Mouse (Mus musculus) kidney, adult 11 months (tissue): ENCODE measurements at regions not wholly inside any gene's neighbourhood (a gene's known extent, or its start where the extent isn't known, plus 50 kb on each side); places are given as distances from the start of the nearest gene placed in this dataset.

ENCODE experiments used
- DNase-seq: peaks from one replicate; pipeline ENCODE4 v3.0.0; 2022

DNA sequence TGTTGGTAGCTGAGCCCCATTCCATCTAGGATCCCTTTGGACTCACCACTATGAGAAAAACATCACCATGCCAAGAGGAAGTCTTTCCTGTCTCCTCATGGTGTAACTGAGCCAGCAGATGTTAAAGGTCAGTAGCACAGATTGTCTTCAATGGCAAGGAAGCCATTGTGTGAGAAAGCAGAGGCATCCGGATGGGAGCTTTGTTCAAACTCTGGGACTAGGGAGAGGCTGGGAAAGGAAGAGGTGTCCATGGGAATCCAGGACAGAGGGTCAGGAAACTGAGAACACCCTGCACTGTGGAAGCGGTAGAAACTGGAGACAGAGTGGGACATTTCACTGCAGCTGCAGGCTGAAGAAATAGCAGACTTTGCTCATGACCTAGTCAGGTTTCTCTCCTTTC is 173.1 kb upstream of the Tnp1 start:
- DNase-seq, result peak; percentile 58

DNA sequence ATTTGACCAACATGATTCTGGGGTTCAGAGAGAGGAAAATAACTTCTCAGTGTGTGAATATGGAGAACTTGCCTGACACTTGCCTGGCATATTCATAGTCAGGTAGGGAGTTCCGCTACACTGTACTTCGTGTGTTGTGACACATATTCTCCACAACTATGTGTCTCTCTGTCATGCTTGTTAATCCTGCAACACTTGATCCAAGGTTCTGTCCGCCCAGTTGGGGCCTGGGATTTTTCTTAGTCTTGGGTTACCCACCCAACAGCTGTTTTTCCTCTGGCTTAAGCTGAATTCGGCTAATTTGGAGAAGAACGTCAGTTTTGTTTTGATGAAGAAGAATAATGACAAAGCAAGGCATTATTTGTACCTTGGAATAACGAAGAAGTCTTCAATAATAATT is 168.8 kb upstream of the Tnp1 start:
- no peak for DNase-seq

DNA sequence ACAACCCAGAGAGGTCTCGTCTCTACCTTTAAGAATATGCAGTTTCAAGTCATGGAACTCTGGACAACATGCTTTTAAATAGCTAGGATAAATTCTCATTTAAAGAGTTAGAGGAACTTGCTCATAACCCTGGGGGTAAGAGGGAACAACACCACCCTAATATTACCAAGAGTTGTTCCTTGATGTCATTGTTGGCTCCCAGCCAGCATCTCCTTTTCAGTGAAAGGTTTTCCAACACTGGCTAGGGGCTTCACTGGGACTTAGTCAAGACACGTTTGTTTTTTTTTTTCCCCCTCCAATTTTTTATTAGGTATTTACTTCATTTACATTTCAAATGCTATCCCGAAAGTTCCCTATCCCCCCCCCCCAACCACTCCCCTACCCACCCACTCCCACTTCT is 163.1 kb upstream of the Tnp1 start:
- DNase-seq, result no peak

DNA sequence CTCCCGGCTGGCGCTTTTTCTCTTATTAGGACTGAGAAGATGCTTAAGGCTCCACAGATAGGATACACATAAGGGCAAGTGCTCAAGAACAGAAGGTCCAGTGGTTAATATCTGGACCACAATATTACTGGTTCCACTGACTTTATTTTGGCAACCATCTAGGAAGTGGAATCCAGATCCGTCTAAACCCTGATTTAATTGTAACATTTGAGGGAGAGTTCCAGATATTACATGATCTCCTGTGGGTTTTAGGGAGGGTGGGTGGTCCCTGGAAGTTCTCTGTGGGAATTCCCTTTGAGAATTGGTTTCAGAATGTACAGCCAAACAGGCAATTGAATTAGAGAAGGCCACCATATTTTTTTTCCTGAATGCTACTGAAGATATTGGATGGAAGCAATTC is 161.4 kb upstream of the Tnp1 start:
- DNase-seq, result no peak

DNA sequence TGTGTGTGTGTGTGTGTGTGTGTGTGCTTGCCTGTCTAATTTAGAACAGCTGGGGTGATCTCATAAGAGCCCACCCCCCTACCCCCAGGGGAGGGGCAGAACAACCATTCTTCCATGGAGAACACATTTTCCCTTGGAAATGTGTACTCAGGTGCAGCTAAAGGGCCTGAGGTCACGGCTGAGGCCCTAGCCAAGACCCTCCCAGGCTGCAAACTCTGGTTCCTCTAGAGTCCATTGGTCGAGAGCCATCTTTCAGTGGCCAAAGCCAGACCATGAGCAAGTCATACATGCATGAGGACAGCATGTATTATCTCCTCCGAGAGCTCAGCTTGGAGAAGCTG is 154.9 kb upstream of the Tnp1 start:
- DNase-seq, result no peak

DNA sequence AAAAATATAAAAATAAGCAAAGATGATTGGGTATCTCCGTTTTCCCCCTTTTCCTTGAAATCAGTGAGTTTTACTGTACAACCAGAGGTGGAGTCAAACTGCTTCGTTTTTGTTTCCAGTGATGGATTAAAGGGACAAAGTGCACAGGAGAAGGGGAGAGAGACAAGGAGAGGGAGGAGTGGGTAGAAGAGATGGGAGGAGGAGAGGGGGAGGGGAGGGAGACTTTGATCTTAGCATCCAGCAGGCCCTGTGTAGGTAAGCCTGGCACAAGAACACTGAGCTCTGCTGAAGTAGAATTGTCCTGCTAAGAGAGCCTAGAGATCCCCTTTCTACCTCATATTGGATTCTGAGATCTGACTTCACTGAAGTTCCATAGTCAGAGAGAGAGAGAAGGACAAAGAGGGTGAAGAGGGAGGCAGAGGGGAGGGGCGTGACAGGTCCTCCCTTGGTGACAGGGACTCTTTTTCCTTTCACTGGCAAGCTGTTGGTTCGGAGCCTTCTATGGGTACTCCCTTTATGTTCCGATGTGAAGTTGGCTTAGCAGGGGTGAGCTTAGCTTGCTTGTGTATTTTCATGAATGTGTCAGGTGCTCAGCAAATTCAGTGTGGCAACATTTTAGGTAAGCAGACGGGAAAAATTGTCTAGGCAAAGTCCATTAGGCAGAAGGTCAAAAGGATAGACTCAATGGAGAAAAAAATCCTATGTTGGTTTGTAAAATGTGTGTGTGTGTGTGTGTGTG is 154.4 kb upstream of the Tnp1 start:
- DNase-seq, result peak; percentile 13

DNA sequence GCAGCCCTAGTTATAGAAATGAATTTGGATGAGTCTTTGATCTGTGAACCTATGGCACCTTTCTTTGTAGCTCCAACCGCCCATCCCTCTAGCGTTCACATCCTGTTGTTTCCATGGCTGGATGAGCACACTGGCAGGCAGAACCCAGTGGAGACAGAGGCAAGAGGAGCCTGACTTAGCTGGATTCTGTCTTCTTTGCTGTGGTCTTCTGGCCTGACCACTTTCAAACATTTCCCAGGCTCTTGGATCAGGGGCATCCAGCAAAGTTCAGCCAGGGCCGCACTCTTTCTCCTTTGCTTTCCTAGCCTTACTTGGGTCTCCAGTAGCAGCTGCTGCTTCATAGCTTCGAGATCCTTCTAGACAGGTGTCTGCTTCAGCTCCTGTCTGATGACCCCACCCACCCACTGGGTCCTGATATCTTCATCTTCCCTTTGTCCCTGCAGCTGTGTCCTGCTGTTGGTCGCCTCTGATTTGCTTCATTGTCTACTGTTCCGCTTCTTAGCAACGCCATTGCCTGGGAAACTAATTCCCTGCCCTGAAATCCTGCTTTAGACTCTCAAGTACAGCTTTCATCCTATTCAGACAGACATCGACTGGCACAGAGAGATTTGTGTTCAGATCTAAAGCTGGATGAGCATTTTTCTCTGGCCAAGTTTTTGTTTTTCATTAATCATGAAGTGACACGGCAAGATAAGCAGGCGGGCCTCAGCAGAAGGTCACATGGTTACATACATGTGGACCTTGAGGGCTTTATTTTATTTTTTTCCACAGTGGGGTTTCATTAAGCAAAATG is 153.6 kb upstream of the Tnp1 start:
- no peak for DNase-seq

DNA sequence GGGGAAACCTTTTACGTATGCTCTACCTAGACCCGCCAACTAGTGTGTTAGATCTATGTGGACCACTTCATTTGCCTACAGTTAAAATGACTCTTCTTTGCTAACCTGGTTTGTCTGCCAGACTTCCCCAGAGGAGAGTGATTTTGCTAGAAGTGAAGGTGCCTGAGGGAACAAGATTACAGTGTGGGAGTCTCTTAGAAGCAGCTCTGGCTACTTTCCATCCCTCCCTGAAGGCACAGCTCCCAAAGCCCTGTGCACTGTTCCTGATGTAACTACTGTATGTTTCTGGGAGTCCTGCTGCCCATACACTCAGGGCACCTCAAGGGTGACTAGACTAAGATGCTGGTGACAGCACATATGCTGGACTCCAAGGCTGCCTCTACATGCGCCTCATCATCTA is 144.5 kb upstream of the Tnp1 start:
- DNase-seq, result no peak

DNA sequence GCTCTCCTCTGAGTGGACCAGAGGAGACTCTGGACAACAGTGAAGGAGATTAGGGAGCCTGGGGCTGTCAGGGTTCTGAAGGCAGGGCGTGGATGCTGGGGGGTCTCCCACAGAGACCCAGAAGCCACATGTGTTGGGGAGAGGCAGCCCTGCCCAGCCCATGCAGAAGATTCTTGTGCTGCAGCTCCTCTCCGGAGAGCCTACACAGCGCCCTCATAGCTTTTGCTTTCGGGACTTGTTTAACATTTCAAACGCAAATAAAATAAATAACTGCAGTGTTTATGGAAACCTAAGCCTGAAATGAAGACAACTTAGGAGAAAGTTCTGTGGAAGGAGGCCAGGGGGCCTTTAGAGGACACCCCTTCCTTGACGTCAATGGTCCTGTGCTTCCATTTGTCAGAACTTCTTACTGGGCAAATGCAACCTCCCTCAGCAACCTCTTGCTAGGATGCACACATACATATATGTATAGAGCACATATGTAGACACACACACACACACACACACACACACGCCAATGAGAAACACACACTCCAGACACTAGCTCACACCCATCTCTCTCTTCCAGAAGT is 143.8 kb upstream of the Tnp1 start:
- no peak for DNase-seq

DNA sequence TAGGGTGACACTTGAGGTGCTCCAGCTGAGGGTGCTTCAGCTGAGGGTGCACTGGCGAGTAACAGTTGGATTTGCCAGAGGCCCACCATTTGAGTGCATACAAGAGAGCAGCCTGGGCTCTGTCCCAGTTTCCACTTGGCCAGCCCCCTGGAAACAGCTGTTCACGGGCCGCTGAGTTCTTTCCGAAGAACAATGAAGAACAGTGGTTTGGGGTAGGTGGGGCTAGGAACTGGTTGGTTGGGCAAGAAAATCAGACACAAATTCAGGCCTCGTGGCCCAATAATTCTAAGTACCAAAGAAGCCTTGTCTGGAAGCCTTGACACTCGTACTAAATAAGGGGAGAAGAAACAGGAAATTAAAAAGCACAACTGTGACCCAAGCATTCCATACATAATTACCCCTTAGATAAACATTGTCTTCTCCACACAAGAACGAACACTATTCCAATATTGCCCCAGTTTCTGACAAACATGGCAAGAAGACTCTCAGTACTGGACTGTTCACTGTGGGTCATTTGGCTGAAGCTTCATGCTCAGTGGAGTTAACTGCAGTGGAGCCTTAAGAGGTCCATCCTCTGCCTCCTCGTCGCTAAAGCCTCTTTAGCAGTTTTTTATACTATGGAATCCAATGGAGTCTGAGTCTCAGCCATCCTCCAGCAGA is 137.9 kb upstream of the Tnp1 start:
- peak; percentile 25 for DNase-seq

DNA sequence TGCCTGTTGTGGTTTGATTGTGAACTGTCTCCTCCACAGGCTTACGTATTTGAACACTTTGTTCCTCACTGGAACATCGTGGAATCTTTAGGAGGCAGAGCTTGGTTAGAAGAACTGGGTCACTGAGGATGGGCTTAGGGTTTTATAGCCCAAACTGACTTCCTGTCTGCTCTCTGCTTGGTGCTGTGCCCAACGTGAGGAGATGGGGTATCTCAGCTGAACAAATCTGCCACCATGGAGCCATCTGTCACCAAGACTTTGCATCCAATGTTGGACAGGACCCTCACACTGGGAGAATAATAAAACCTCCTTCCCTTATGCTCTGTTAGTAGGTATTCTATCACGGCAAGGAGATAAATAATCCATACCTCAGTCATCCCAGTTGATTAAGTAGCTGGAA is 134.2 kb upstream of the Tnp1 start:
- no peak for DNase-seq

DNA sequence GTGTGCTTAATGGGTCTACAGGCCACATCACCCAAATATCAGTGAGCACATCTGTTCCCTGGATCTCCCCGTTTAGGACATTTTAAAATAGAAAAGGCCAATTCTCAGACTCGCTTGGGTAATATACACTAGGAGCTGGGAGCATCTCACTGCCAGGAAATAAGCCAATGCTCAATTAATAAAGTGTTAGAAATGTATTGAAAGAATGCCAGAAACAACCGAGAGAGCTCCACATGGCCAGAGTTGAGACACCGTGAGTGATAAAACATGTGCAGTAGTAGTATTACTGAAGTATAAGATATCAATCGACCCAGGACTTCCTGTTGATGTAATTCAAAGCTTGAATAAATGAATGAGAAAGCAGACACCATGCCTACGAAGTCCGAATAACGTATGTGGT is 127.1 kb upstream of the Tnp1 start:
- no peak for DNase-seq

DNA sequence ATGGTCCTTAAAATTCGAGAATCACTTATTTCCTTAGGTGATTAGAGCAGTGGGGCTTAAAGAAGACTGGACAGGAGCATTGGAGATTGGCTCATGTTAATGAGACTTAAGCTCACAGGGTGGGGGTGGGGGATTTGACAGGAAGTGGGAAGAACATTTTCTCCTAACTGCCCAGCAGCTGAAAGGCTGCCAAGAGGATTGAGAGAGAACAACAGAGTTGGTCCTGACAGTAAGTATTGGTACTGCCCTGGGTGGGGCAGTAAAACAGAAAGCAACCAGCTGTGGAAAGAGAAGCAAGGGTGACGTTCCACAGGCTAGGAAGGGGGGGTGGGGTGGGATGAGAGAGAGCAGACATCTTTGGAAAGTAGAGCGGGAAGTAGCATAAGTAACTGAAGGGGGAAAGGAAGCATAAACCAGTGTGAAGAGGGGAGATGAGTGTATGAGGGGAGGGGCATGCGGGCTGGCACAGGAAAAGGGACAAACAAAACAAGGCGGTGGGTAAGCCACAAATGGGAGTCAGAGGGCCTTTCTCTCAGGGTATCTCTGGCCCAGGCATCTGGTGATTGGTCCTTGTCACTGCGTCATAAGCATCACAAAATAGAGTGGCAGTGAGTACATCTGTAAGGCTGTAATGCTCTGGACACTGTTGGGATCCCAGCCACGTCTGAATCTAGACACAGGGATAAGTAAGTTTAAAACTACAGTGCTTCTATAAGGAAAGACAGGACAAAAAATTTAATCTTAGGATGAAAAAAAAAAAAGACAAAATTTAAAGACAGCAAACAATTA is 125.0 kb upstream of the Tnp1 start:
- peak; percentile 9 for DNase-seq

DNA sequence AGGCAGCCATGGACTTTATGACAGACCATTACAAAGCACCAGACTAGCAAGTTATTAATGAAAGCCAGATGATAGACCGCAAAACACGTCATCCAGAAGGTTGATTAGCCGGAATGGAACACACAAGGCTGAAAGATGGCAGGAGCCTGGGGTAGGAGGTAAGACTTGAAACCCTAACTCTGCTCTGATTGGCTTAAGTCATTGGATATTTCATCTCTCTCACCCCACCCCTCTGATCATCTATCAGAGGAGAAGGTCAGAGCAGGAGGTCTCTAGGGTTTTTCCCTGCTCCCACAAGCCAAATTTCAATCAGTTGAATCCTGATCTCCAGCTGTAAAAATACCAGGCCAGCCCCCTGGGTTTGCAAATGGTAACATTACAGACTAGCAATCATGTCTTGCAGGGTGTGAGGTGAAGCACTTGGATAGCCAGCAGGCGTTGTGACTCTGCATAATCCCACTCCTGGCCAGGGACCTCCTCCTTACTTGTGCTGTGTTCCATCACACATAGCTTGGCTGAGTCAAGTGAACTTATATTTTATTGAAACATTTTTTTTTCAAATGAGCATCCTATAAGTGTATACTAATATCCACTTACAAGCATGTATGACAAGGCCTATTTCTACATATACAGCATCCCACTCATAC is 114.6 kb upstream of the Tnp1 start:
- no peak for DNase-seq

DNA sequence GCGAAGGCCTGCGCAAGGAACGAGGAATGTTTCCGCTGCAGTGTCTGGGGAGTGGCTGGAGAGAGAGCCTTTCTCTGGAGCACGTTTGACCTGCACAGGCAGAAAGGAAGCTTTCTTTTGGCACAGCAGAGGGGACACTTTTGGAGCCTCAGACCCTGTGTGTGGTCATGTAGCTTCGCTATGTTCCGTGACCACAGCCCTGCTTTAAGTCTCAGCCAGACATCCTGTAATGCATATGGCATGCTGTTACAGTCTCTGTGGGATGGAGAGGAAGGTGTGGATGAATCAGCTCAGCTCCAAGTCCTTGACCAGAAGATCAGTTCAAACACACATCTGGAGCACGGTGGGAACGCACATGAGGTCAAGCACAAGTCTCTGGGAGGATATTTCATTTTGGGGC is 107.3 kb upstream of the Tnp1 start:
- DNase-seq, result no peak

DNA sequence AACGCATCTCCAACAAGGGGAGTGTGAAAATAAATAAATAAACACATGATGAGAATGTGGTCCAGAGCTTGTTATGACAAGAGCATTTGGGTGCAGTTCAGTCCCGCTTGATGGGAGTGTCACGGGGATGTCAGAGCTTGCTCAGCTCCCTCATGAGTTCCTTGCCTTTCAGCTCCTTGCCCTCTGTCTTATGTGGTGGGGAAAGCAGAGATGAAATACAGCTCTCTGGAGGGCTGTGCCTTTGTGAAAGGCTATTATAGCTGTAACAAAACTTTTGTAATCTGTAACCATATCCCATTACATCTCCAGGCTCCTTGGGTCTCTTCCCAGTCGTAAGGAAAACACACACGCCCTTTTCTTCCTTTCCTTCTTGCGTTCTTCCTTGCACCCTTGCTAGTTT is 103.0 kb upstream of the Tnp1 start:
- peak; percentile 14 for DNase-seq

DNA sequence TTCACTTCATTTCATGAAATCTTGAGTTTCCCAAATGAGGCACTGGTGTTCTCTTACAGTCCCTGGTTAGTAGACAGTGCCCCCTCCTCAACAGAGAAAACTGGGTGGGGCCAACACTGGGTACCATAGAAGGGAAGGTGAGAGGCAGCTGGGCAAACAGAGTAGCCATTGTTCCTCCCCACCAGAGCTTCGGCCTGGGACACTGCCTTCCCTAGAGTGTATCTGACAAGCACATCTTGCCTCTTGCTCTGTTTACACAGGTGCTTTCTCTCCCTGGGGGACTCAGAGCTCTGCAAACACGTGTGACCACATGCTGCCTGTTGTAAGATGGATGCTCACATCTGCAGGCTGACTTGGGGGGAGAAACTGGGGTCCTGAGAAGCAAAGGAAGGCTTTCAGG is 100.8 kb upstream of the Tnp1 start:
- no peak for DNase-seq

DNA sequence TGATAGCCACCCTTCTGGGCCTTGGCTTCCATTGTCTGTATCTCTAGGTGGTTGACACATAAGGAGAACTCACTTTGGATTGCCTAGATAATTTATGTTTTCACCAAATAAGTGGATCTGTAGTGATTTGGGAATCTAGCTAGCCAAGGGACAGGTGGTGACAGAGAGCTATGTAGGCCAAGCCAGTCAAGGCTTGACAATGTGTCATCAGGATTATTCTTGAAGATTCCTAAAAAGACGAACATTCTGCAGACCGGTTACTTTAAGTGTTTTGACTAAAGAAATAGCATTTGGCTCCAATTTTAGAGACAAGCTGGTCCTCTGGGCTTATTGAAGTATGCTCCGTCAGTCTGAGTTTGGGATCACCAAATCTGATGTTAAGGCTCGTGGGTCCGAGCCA is 100.1 kb upstream of the Tnp1 start:
- DNase-seq, result no peak

DNA sequence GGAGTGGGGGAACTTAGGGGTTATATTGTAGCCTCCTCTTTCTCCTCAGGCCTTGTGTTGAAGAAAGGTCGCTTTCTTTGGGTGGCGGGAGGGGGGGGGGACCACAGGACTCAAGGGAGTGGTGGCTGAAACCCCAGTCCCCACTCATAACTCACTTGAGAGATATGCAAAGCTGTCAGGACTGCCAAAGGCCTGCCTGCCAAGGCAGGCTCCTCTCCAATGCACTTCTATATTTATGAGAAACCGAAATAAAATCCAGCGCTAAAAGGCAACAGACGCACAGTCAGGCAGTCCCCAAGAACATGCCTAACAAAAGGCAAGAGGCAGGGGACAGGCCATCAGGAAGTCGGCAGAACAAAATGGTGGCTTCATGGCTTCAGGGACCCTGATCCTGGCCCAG is 97.4 kb upstream of the Tnp1 start:
- no peak for DNase-seq

DNA sequence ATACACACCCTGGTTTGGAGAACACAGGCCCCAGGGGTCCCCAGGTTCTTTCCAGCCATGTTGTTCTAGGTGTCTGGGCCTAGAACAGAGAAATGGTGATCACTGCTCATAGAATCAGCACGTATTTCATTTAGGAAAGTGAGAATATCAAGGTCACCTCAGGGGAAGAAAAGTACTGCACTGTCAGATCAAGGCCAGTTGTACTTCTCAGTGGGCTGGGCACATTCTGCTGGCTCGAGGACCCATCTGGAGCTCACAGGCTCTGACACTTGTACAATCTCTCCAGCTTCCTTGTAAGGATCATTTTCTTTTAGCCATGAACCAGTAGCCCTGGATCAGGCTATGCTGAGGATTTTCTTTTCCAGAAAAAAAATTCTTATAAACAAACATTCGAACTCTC is 97.0 kb upstream of the Tnp1 start:
- no peak for DNase-seq

DNA sequence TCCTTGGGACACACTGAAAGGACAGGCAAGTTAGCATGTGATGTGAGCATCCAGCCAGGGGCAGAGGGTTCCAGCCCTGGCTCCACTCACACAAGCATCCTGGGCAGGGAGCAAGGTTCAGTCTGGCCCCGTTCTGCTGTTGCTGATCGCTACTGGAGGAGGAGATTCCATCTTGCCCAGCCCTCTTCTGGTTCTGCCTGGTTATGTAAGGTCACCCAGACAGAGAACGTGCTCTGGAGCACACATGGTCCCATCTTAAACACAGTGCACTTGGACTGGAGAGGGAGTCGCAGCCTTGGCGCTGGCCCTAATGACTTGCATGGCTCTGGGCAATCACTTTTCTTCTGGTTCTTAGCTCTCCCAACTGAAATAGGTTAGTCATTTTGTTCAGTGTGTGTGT is 96.2 kb upstream of the Tnp1 start:
- DNase-seq, result peak; percentile 86

DNA sequence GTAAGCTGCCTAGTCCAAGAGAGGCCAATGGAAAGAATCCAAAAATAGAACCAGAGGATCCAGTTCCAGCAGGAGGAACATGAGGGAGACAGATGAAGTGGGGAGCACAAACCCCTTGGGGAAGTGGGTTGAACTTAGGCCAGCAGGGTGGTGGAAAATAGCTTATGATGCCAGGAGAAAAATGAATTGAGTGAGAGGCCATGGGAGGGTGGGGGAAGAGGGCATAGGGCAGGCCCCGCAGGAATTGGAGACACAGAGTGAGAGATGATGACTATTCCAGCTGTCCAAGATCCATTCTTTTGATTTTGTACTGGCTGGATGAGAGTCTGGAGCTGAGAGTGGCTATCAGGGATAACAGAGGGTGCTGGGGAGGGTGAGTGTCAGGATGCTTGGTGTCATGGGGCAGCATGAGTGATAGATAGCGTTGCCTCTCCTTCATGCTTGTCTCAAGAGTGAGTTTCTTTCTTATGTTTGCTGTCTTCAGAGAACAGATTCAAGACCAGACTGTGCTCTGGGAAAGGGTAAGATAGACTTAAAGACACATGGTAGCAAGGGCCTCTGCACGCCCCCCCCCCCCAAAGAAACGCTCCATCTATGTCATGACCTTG is 90.3 kb upstream of the Tnp1 start:
- peak; percentile 15 for DNase-seq
